Mouse (Mus musculus): ENCODE data around the gene Gpr19.
A peak's percentile ranks its signal among the peaks of the same experiment; 100 is the strongest.

Gene Gpr19

DNA sequence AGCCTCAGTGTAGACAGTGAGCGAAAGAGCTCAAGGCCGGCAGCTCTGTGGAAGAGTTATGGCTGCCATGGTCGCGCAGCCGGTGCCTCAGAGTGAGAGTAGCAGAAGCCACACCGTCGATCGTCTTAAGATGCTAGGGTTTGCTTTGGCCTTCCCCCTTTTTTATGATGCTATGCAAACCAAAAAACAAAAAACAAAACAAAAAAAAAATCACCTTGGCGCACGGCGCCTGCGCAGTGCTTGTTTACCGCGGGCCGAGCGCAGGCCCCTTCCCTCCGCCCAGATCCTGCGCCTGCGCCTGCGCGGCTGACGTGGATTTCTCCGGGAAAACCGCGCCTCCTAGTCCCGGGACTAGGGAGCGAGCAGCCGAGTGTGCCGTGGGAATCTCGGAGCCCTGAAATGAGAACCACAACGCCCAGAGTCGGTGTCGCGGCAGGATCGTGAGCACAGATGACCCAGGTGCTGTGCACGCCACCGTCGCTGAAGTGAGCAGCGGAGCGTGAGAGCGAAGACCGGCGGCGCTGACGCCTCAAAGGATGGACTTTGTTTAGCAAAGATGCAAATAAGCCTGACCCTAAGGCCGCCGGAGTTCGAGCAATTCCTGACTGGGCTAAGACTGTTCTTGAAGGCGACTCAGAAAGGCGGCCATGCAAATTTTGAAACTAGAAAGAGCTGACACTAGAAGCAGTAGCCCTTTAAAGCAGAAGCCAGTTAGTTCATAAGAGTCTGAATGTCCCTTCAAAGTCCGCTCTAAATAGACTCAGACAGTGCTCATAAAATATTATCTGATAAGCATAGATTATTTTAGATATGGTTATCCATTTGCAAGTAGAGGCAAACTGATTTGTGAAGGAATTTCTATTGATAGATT is at the start of gene Gpr19:
Gene Gpr19 (minus strand): TSS at position 484 of the 871 bp plus-strand sequence.
- peak; percentile 96 for DNase-seq (ENCODE audit: inconsistent ontology term)

DNA sequence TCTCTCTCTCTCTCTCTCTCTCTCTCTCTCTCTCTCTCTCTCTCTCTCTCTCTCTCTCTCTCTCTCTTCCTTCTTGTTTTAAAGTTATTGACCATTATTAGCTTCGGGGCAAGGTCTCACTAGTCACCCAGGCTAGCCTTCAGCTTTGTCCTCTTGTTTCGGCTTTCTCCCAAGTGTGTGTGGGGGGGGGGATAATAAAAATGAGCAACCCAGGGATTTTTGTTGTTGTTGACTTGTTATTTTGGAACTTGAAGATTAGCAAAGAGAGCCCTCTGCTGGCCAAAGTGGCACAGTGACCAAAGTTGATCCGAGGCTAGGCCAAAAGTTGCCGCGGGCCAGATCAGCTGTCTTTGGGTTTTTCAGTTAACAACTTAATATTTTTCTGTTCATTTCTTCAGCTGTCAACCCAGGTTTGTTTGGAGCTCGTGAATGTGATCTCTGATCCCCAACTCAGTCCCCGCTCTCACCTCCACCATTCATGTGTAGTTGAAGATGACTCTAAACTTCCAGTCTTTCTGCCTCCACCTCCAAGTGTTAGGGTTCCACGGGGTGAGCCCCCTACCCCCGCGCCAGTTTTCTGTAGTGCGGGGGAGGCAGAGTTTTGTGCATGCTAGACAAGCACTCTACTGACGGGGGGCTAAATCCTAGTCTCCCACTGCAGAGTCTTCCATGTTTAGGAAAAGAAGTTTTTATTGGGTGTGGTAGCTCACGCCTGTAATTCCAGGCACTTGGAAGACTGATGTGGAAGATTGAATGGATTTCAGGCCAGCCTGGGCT is 49.1 kb upstream of the Gpr19 start:
- DNase-seq (ENCODE audit: inconsistent ontology term) = peak; percentile 83

DNA sequence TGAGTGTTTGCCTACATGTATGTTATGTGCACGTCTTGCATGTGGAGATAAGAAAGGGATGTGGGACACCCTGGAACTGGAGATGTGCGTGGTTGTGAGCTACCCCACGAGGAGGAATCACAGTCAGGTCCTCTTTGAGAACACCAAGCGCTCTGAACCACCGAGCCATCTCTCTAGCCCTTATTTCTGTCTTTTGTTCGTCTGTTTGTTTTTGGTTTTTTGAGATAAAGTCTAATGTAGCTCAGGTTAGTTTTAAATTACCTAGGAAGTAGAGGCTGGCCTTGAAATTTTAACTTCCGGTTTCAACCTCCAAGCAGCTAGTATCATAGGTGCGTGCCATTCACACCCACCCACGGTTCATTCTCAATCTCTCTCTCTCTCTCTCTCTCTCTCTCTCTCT is 48.5 kb upstream of the Gpr19 start:
- DNase-seq (ENCODE audit: inconsistent ontology term) = no peak

DNA sequence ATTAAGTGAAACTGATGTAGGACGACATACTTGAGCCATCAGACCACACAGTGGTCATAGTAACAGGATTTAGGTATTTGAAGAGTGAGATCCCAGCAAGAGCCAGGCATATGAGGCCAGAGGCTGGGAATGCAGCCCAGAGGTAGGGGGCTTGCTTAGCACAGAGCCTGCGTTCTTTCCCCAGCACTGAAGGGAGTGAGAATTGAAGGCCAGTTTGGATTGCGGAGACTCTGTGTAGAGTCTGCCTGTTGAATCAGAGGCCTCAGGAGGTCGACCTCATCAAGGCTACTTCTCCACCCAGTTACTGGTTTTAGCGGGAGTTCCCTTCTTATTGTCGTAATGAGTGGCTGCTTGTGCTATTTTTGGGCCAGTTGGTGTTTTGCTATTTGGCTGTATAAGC is 47.7 kb upstream of the Gpr19 start:
- DNase-seq (ENCODE audit: inconsistent ontology term) = peak; percentile 72

DNA sequence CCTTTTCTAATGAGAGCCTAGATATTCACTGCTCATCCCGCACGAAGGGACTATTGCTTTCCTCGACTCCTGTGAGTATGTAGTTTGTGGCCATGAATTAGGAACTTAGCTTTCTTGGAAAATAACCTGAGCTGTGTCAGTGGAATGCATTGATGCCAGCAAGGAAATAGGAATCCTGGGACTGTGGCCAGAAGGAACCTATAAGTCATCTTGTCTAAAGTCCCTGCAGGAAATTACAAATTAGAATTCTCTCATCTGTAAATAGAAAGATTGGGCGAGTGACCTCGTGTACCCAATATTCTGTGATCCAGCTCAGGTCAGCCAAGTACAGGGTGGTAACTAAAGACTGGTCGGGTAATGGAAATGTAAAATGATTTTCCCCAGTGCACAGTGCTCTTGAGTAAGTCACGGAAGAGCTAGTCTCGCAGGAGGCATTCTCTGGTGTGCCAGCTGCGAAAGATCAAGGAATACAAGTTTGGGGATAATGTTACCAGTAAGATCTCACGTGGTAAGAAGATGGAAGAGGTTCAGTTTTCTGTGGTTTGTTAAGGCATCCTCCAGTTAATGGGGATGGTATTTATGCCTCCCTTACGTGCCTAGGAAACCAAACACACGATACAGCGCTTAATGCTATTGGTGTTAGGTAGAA is 45.5 kb upstream of the Gpr19 start:
- DNase-seq (ENCODE audit: inconsistent ontology term) = peak; percentile 31

DNA sequence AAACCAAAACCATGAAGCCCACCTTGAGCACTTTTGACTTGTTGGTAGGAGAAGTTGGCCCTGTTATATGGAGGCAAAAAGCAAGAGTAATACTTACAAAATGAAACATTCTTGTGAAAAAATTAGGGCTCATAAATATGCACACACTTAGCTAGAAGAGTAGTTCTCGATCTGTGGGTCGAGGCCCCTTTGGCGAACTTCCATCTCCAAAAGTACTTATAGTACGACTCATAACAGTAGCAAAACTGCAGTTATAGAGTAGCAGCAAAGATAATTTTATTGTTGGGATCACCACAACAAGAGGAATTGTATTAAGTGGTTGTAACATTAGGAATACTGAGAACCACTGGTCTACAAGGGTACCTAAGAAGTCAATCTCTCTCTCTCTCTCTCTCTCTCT is 41.4 kb upstream of the Gpr19 start:
- DNase-seq (ENCODE audit: inconsistent ontology term) = no peak

DNA sequence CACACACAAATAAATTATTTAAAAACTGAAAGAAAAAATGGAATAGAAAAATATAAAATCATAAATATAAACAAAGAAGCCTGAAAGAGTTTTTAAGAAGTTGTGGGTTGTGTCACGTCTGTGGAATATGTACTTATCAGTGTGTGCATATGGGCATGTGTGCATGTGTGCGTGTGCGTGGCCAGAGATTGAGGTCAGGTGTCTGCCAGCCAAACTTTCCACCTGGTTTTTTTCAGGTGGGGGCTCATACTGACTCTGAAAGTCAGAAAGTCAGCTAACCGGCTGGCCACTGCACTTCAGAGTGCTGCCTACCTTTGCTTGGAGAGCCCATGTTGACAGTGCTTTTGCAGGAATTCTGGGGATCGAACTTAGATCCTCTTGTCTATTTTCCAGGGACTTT is 35.9 kb upstream of the Gpr19 start:
- DNase-seq (ENCODE audit: inconsistent ontology term) = no peak

DNA sequence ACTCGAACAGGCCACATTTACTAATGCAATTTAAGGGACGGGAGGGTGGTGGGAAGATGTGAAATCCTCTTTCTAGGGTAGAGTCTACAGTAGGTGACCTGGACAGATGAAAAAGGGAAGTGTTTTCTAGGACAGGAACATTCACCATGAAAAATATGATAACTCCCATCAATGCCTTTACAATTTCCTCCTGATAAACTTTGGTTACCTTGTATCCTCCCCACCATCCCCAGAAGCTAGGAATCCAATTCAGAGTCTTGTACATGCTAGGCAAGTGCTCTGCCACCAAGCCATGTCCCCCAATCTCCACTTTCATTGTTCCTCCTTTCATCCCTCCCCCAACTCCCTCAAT is 34.8 kb upstream of the Gpr19 start:
- DNase-seq (ENCODE audit: inconsistent ontology term) = no peak

DNA sequence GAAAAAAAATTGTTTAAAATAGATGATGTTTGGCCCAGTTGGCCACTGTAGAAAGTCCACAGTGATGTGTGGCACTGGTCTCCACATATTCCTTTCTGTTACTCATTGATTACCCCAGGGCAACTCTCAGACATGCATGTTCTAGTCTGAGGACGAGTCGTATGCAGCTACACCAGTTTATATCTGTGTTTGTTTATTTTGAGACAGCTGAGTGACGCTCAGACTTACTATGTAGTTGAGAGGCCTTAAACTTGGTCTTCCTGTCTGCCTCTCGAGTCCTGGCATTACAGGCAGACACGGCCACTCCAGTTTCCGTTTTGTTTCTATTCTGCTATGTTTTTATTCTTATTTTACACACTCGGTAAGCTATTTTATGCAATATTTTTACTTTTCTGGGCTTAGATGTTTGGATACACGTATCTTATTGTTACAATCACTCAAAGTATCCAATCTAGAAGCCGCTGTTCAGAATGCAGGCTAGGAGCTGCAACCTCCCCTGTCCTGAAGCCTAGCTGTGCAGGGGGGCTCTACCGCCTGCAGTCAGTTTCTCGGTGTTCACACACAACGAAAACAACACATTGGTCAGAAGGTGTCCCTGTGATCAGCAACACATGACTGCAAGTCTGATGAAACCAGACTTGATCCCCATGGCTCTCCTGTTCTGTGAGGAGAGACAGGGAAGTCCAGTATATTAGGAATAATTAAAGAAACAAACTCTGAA is 34.3 kb upstream of the Gpr19 start:
- DNase-seq (ENCODE audit: inconsistent ontology term) = no peak

DNA sequence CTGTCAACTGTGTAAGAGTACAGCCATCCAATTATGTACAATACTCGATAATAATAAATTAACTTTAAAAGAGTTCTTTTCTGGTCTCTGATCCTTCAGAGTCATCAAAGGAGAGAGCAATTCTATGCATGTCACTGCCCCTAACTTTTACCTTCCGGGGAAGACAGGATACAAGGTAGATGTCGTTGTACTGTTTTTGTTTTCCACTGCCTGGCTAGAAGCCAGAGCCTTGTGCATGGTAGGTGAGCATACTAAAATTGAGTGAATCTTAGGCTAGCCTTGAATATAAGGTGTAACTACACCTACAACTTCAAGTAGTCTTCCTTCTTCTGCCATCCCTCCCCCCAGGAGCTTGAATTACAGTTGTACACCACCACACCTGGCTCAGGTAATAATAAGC is 32.8 kb upstream of the Gpr19 start:
- no peak for DNase-seq (ENCODE audit: inconsistent ontology term)

DNA sequence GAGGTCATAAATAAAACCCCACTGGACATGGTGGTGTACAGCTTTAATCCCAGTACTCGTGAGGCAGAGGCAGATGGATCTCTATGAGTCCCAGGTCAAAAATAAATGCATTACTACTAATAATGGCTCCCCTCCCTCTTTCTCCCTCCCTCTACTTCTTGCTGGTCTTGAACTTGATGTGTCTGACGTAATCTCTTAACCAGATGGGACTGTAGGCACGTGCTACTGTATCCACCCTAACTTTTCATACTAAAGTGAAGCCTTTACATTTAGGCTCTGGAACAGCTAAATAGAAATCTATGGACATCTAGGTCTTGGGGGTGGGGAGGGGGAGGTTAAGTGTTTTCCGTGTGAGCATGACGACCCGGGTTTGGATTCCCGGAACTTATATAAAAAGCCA is 32.0 kb upstream of the Gpr19 start:
- no peak for DNase-seq (ENCODE audit: inconsistent ontology term)

DNA sequence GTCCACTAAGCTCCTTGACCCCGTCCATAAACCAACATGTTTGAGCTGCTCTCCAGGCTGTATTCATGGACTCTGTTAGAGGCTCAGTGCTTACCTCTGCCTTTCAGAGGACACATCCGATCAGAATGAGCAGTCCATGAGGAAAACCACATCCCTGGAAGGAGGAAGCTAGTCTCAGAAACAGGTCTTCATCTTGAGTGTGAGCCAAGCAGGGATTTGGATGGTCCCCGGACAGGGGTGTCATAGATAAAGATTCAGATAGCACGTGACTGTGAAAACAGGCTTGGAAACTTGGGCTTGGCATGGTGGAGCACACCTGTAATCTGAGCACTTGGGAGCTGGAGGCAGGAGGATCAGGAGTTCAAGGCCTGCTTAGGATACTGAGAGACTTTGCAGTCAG is 31.5 kb upstream of the Gpr19 start:
- no peak for DNase-seq (ENCODE audit: inconsistent ontology term)

DNA sequence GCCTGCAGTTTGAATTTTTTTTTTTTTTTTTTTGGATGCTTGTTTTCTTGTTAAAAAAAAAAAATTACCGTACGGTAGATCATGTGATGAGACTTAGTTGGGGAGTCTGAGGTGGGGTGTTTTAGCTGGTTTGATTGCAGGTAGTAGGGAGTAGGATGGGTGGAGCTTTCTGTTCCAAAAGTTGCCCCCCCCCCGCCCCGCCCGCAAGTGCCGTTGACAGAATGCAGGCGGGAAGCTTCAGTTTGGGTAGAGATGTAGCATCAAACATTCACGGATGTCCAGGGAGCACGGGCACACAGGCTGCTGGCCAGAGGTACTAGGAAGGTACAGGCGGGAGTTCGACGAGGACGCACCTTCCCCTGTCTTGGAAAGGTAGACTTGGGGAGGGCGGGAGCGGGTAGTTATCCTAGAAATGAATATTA is 30.5 kb upstream of the Gpr19 start:
- peak; percentile 59 for DNase-seq (ENCODE audit: inconsistent ontology term)

DNA sequence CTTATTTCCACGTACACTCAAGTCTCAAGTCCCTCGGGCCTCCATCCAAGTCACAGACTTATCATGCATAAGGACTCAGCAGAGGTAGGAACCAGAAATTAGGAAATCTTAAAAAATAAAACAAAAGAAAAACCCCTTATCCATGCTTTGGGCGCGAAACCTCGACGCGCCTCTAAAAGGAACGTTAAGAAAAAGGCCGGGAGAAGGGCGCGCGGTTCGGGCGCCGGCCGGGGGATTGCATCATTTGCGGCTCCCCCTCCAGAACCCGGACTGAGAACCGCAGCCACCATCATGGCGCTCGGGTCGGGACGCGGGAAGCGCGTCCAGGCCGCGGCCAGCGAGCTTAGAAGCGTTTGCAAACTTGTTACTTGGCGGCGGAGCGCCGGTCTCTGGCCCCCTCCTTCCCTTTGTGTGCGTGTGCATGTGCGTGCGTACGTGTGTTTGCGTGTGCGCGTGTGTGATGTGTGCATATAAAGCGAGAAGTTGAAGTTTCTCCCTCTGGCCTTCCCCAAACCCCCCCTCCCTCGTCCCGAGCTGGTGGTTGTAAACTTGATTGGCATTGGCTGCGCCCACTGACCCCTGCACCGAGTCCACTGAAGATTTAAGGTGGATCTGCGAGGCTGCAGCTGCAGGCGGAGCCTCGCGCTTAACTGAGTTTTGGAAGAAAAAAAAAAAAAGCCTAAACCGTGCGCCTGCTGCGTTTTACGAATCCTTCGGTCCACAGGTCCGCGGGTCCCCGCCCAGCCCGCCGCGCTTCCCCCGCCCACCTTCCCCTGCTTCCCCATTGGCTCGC is 29.9 kb upstream of the Gpr19 start:
- peak; percentile 99 for DNase-seq (ENCODE audit: inconsistent ontology term)

DNA sequence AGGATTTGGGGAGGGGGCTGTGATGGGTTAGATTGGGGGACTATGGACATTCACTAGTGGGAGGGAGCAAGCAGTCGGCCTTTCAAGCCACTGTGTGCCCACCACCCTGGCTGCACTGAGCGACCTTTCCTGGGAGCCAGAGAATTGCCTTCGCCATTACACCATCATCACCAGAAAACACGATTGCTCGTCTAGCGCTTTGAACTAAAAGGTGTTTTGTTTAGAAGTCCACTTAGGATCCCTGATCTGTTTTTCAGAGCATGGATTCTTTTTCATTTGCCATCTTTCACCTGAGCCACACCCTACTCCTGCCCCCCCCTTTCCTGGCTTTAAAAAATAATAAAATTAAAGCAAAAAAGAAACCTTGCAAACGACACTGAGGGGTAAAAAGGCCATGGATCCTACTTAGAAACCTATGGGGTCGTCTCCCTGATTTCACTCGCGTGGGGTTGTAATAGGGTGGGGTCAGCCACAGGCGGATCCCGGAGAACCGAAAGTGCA is 29.3 kb upstream of the Gpr19 start:
- no peak for DNase-seq (ENCODE audit: inconsistent ontology term)

DNA sequence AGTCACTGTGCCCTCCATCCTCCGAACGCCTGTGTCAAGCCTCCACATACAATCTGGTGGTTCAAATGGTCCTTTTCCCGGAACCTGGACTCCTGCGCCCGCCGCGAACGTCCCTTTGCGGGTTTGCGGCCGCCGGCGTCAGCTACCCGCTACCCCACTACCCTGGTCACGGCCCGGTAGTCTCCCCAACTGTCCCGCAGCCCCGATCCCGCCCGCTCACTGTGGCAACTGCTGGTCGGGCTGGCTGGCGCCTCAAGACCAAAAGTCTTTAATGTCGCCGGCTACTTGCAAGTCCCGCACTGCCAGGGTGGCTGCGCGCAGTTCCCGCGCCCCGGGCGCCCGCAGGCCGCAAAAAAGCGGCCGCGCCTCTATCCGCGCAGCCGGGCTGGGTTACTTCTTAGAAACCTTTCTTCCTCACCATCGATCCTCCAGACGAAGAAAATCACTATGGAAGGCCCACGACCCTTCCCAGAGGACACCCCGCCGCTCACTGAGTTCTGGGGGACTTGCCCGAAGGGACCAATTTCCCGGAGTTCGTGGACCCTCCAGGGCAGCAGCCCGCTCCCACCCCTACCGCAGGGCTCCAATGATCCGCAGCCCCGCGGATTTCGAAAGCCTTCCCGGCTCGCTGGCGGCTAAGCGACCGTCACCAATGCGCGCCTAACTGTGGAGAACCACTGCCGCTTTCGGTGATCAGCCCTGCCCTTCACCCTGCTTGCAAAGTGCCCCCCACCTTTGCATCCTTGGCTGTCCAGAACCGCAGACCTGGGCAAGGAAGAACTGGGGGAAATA is 28.6 kb upstream of the Gpr19 start:
- DNase-seq (ENCODE audit: inconsistent ontology term) = peak; percentile 66

DNA sequence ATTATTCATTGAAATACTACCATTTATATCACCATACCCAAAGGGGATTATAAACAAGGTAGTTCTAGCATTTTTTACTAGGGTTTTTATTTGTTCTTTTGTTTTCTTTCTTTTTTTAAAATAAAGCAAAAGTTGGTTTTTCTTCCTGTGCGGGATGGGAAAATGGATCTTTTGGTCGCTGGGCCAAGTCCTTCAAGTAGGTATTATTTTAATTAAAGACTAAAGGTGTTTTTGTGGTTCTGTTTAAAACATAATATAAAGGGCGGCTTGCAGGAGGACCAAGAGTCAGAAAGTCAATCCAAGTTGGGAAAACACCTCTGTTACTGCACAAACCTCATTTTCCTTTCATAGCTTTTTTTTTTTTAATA is 27.9 kb upstream of the Gpr19 start:
- no peak for DNase-seq (ENCODE audit: inconsistent ontology term)

DNA sequence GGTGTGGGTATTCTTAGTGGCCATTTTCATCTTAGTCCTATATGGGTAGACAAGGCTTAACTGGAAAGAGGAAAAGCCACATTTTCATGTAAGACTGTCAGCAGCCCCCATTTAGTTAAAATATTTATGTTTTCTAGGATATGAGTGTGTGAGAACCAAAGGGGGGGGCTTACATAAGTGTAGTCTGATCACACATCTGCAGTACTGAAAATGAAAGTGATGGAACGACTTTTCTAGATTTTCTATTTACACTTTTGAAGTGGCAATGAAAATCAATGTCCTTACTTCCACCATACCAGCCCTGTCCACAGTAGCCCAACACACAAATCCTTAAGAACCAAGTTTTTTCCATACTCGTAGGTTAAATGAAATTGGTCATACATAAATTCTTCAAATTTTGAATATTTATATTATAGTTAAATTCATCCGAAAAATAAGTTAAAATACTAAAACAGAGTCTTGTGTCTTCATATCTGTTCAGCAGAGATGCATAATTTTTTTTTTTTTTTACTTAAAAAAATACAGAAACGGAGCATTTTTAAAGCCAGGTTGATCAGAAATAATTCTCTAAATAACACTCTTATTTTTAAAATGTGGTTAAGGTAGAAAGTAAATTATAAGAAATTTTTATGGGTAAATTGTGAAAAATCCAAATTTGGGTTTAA is 27.4 kb upstream of the Gpr19 start:
- DNase-seq (ENCODE audit: inconsistent ontology term) = peak; percentile 55

DNA sequence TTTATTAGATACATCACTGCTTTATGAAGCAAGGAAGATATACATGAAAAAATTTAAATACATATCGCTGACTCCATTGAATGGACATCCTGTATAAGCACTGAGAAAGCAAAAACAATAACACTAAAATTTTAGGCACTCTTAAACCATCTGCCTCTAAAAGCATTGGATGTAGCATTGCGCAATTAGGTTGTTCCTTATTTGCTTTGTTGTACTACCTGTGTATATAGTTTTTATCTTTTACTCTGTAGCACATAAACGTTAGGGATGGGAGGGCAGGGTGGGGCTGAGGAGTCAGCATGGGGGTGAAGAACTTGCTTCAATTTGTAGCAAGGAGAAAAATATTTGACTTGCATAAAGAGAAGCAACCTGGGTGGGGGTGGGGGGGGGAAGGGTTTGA is 25.9 kb upstream of the Gpr19 start:
- peak; percentile 52 for DNase-seq (ENCODE audit: inconsistent ontology term)

DNA sequence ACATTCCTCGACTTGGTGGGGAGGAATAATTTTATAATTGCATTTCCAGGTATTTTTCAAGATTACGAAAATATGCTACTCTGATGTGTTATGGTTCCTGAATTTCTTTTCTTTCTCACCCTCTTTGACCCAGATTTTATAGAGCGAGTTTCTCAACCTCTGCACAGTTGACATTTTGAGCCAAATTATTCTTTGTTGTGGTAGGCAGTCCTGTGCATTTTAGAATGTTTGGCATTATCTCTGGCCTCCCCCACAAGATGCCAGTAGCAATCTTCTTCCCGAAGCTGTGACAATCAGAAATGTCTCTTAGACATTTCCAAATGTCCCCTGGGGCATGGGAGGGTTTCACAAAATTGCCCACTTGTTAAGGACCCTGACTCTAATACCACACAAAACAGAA is 25.3 kb upstream of the Gpr19 start:
- DNase-seq (ENCODE audit: inconsistent ontology term) = peak; percentile 62
